Mouse (Mus musculus) limb, embryonic 14.5 days (tissue): ENCODE data around the gene Toe1. TPM values are rescaled to one million over a fixed set of nuclear protein-coding genes. Genes with fewer than 3 reads are reported as not detected.

Source experiments
- ATAC-seq: fragments of 200-750 bp; cut with Nextera tagmentation; 2 replicates; pipeline ENCODE4 v1.8.0; 2017; ENCODE audit warnings: low read depth, moderate number of reproducible peaks, moderate TSS enrichment; ENCODE audit not compliant: low FRiP score
- DNase-seq: peaks from one replicate; pipeline ENCODE4 v3.0.0-alpha.2; 2015; ENCODE audit warnings: low spot score
- H3K27ac ChIP-seq: fragments of 300-500 bp; sonication (generic); replicated peaks from 2 replicates; pipeline ENCODE4 v1.5.1; 2014; ENCODE audit warnings: low read depth, mild to moderate bottlenecking, low read length, moderate library complexity, mixed read lengths
- H3K27me3 ChIP-seq: fragments of 300-500 bp; sonication (generic); 2 replicates; pipeline ENCODE4 v1.6.1; 2014; ENCODE audit warnings: low read length, mixed read lengths; ENCODE audit not compliant: control insufficient read depth, insufficient read depth
- H3K36me3 ChIP-seq: fragments of 300-500 bp; sonication (generic); 2 replicates; pipeline ENCODE4 v1.6.1; 2014; ENCODE audit warnings: mild to moderate bottlenecking, low read length, moderate library complexity, mixed read lengths; ENCODE audit not compliant: control insufficient read depth, insufficient read depth
- H3K4me1 ChIP-seq: fragments of 300-500 bp; sonication (generic); 2 replicates; pipeline ENCODE4 v1.6.1; 2014; ENCODE audit warnings: antibody characterized with exemption, low read length, mixed read lengths; ENCODE audit not compliant: control insufficient read depth, insufficient read depth
- H3K4me2 ChIP-seq: fragments of 300-500 bp; sonication (generic); replicated peaks from 2 replicates; pipeline ENCODE4 v1.6.1; 2014; ENCODE audit warnings: low read depth, mild to moderate bottlenecking, low read length, moderate library complexity; ENCODE audit not compliant: severe bottlenecking
- H3K4me3 ChIP-seq: fragments of 300-500 bp; sonication (generic); replicated peaks from 2 replicates; pipeline ENCODE4 v1.5.1; 2014; ENCODE audit warnings: low read length
- H3K9ac ChIP-seq: fragments of 300-500 bp; sonication (generic); 2 replicates; pipeline ENCODE4 v1.6.1; 2014; ENCODE audit warnings: mild to moderate bottlenecking, low read depth, low read length, moderate library complexity; ENCODE audit not compliant: severe bottlenecking
- H3K9me3 ChIP-seq: fragments of 300-500 bp; sonication (generic); 2 replicates; pipeline ENCODE4 v1.6.1; 2016; ENCODE audit warnings: low read length; ENCODE audit not compliant: control insufficient read depth
- POLR2A ChIP-seq: fragments of 200-500 bp; IDR thresholded peaks from 2 replicates; pipeline ENCODE4 v1.8.0; 2012; ENCODE audit warnings: inconsistent platforms, mild to moderate bottlenecking, moderate library complexity, borderline replicate concordance; ENCODE audit not compliant: insufficient read depth, insufficient read length; ENCODE audit errors: extremely low read depth
- WGBS: fragments of 180-500 bp; shearing (Covaris S2); extraction: QIAGEN DNeasy Blood & Tissue Kit; methylation state at CpG from one replicate; pipeline ENCODE4 v1.1.7; 2014; 5-methylcytosine and 5-hydroxymethylcytosine counted together
- polyA plus RNA-seq, 2 experiments: library from polyadenylated mRNA; depleted of rRNA in 1 of 2; stranded (reverse) in 1 of 2; unstranded in 1 of 2; fragments of >200 nt; fragmentation: Nextera tagmentation in 1 of 2; extraction: Ambion mirVana in 1 of 2; gene quantifications; 2 replicates each; pipeline versions ENCODE4 v1.2.1 to v1.2.3; 2012 to 2014

Toe1 gene
- polyA plus RNA-seq, 2 experiments: 35.9 to 44.6 TPM

- Histone ChIP-seq H3K4me1 (peaks cover 3% of the 10 kb centered on the region; the same call in 1 of the 2 replicates), H3K36me3 (no peaks in the 10 kb centered on the region), H3K9me3 (0 out of 2 replicates have a peak, but pooled peaks cover 5% of the 10 kb centered on the region), H3K4me3 (no peak overlapping the region), H3K4me2 (no peak overlapping the region), H3K27me3 (no peaks in the 10 kb centered on the region), H3K27ac (no peak overlapping the region), H3K9ac (no peak overlapping the region)
- TF ChIP-seq POLR2A: no peak
- 94% methylated on average over 1 of the region's 1 CpGs for WGBS
- ATAC-seq (no peak), DNase-seq (no peak)
Measured at GRCm38 (mm10) chr4:116786587-116786986, 20.9 kb downstream of the Toe1 start.

DNA sequence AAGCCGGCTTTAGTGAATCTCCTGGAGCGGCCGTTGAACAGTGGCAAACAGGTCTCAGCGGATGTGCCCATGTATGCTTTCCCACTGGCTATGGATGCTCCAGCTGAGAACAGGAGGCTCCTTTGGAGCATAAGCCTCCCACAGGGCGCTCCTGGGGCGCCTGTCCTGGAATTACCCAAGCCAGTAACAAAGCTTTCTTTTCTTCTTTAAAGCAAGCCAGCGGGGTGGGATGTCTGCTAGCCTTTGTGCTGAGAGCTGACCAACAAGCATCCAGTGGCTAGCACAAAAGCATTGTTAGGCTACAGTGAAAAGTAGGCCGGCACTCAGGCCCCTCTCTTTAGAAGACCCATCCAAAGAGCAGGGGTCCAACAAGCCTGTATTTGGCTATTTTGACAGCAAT, 25.3 kb downstream of the Toe1 start:
- H3K4me3 ChIP-seq: no peak overlapping the region
- H3K4me2 ChIP-seq: no peak overlapping the region
- H3K9me3 ChIP-seq: 0 out of 2 replicates have a peak, but pooled peaks cover 5% of the 10 kb centered on the region
- DNase-seq: no peak
- H3K27ac ChIP-seq: no peak overlapping the region
- H3K9ac ChIP-seq: no peak overlapping the region
- WGBS: 34% methylated on average over 8 of the region's 8 CpGs
- TF ChIP-seq POLR2A: no peak
- no peak for ATAC-seq
- no peaks in the 10 kb centered on the region for H3K36me3 ChIP-seq
- no peaks in the 10 kb centered on the region for H3K4me1 ChIP-seq
- H3K27me3 ChIP-seq: no peaks in the 10 kb centered on the region

- no peaks in the 10 kb centered on the region for H3K27me3 ChIP-seq
- no peaks in the 10 kb centered on the region for H3K4me1 ChIP-seq
- 0 out of 2 replicates have a peak, but pooled peaks cover 2% of the 10 kb centered on the region for H3K9me3 ChIP-seq
- no peak overlapping the region for H3K9ac ChIP-seq
- H3K4me2 ChIP-seq: no peak overlapping the region
- WGBS: 48% methylated on average over 2 of the region's 2 CpGs
- ATAC-seq: no peak
- TF ChIP-seq POLR2A: no peak
- no peak overlapping the region for H3K27ac ChIP-seq
- DNase-seq: no peak
- H3K4me3 ChIP-seq: no peak overlapping the region
- no peaks in the 10 kb centered on the region for H3K36me3 ChIP-seq
Measured at GRCm38 (mm10) chr4:116781366-116781765, 26.1 kb downstream of the Toe1 start.

DNA sequence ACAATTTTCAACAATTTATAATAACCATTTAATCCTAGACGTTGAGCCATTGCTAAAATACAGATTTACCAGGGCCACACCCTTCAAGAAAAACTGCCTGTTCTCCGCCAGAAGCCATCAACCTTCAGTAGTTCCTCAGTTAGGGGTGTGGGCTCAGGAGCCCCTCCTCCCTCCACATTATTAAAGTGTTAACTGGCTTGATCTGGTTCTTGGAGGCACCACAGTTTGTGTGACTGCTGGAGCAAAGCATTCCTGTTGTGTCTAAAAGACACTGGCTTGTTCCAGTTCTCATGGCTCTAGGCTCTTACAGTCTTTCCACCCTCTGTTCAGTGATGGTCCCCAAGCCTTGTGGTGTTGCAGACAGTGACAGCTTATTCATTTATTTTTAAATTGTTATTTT, 26.9 kb downstream of the Toe1 start:
- ATAC-seq: no peak
- Histone ChIP-seq H3K4me2 (no peak overlapping the region), H3K9ac (no peak overlapping the region), H3K4me3 (no peak overlapping the region), H3K27me3 (no peaks in the 10 kb centered on the region), H3K36me3 (no peaks in the 10 kb centered on the region), H3K27ac (no peak overlapping the region), H3K9me3 (no peaks in the 10 kb centered on the region), H3K4me1 (no peaks in the 10 kb centered on the region)
- WGBS: 53% methylated on average over 2 of the region's 2 CpGs
- TF ChIP-seq POLR2A: no peak
- DNase-seq: no peak

DNA sequence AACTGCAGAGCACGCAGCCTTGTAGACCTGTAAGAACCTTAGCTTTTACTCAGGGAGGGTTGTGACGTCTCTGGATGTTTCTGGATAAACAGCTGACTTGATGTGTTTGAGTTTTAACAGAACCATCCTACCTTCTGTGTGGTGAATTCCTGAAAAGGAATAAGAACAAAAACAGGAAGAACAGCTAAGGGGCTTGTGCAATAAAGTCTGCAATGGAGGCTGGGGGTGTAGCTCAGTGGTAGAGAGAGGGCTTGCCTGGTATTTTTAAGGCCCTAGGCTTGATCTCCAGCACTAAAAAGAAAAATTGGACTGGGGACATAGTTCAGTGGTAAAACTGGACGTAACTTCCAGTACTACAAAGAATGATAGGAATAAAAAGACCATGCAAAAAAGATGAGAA, 30.4 kb downstream of the Toe1 start:
- DNase-seq (no peak), ATAC-seq (no peak)
- 81% methylated on average over 3 of the region's 3 CpGs for WGBS

GRCm38 (mm10) chr4:116776391-116776790, 31.0 kb downstream of the Toe1 start:
- WGBS: 90% methylated on average over 5 of the region's 5 CpGs
- DNase-seq (no peak), ATAC-seq (no peak)
- Histone ChIP-seq H3K4me3 (no peak overlapping the region), H3K36me3 (no peaks in the 10 kb centered on the region), H3K27ac (no peak overlapping the region), H3K27me3 (no peaks in the 10 kb centered on the region), H3K4me1 (no peaks in the 10 kb centered on the region), H3K9ac (no peak overlapping the region), H3K4me2 (no peak overlapping the region), H3K9me3 (no peaks in the 10 kb centered on the region)
- TF ChIP-seq POLR2A: no peak

More for the DNA sequence above, 30.4 kb downstream of the Toe1 start:
- no peak overlapping the region for H3K4me3 ChIP-seq
- TF ChIP-seq POLR2A: no peak
- no peaks in the 10 kb centered on the region for H3K27me3 ChIP-seq
- H3K4me1 ChIP-seq: no peaks in the 10 kb centered on the region
- H3K4me2 ChIP-seq: no peak overlapping the region
- H3K9ac ChIP-seq: no peak overlapping the region
- H3K27ac ChIP-seq: no peak overlapping the region
- no peaks in the 10 kb centered on the region for H3K9me3 ChIP-seq
- no peaks in the 10 kb centered on the region for H3K36me3 ChIP-seq
